Mouse (Mus musculus) natural killer cell, adult 2 months (primary cell): ENCODE measurements around the gene Fam214b.

ENCODE experiments used
- DNase-seq, 2 experiments: peaks; one replicate each; pipeline ENCODE4 v3.0.0; 2022; ENCODE audit warnings: low spot score in 2 of 2

The Fam214b gene

DNA sequence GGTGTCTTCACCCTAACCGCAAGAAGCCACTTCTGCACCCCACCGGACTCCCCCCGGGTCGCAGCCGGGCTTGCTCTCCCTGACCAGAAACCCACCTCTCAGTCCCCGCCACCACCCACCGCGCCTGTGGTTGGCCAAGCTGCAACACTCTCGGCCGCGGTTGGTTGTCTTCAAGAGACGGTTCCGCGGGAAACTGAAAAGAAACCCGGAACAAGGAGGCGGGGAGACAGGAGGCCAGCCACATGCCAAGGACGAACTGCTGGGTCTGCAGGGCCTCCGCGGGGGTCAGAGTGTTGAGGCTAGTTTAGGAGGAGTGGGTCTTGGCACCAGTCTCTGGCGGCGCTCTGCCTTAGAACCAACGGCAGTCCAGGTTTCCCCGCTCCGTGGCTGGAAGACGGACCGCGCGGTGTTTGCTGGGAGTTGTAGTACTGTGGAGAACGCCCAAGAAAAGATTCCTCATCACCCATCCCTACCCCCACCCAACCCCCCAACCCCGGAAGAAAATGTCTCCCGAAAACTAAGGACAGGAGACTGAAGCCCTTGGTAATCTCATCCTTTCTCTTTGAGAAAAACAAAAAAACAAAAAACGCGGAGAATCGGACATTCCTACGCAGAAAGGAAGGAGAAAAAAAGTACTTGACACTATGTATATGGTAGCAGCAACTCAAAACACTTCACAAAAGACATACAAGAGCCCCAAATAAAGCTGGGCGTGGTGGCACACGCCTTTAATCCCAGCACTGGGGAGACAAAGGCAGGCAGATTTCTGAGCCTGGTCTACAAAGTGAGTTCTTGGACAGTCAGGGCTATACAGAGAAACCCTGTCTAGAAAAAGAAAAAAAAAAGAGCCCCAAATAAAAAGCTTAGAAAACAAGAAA is 35.6 kb downstream of the Fam214b start, which contains the start of gene Fancg:
Gene Fancg, minus strand, starts transcription at position 346 of the 878 bp plus-strand sequence.
- peak; percentile 56 to 57 for DNase-seq

GRCm38 (mm10) chr4:43005765-43006164 is 40.3 kb downstream of the Fam214b start:
- peak; percentile 25 to 43 for DNase-seq

DNA sequence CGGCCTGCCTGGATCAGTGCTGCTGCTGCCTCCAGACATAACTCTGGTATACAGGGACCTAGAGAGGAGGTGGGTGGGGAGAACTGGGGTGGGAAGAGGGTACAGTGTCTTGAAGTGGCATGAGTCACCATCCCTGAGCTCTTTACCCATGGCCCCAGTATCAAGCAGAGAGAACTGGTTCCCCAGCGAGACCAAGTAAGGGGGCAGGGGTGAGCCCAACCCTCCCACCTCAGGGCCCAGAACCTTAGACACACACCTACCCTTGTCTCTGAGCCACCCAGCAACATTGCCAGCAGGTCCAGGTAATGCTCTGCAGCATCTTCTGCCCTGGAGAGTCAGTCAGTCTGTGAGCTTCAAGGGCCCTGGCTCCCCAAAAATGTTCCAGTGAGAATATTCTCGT is 41.1 kb downstream of the Fam214b start:
- DNase-seq, result no peak

DNA sequence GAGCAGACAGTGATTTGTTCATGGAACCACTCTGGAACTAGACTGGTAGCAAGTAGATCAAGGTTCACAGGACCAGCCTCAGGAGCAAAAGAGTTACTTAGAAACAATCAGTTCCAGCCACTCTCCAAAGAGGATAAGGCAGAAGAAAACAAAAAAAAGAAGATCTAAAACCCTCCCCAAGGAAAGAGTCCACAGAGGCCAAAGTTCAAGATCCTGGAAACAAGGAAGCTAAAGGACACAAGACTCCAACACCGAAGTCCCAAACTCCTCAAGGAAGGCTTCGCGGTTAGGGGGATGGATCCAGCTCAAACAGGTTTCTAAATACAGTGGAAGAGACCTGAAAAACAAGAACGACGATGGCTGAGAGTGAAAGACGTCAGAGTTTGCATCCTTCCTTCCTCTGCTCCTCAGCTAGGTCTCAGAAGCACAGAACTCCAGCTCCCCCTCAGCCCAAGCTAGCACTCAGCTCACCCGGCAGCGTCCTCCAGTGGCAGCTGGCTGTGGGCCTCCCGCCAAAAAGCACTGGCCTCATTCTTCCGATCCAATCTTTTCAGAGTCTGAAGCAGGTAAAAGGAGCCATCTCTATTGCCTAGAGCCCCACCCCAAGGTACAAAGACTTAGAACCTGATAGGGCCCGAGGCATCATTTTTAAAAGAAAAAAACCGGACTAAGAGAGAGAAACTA is 43.1 kb downstream of the Fam214b start:
- no peak for DNase-seq

GRCm38 (mm10) chr4:43001272-43001671 is 44.7 kb downstream of the Fam214b start:
- no peak for DNase-seq

DNA sequence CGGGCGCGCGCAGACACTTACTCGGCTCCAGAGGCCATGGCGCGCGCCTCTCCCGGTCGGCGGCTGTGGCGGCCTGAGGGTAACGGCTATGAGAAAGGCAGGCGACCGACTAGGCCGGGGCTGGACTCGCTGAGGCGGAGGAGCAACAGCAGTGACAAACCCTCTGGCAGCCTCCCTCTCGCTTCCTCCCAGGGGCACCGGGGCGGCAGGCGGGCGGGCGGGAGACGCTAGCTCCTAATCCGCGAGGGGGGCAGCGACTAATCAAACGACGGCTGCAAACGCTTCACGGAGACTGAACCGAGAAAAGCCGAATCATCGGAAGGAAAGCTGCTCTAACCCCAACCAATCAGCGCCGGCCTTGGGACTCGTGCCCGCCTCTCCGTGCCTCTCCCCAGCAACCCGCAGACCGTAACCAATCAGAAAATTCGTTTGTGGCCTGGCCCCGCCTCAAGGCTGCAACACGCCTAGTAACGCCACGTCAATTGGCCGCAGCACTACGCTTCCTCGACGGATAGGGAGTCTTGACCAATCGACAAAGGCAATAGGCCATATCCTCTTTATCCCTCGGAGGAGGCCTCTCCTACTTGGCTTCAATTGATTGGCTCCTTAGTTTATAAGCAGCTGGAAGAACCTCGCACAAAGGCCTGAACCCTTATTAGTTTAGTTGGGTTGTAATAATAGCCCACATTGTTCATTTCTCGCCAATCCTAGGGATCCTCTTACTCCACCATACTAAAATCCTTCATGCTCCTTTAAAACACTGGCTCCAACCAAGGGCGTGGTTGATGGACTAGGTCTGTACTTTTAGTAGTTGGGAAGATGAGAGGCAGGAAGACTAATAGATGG is 45.7 kb downstream of the Fam214b start, which contains the start of gene Vcp:
Gene Vcp, minus strand, starts transcription at position 367 of the 846 bp plus-strand sequence.
- peak; percentile 99 for DNase-seq

- peak; percentile 59 to 63 for DNase-seq
Measured at GRCm38 (mm10) chr4:42999451-43000140, 46.4 kb downstream of the Fam214b start.

- DNase-seq, result no peak
Measured at GRCm38 (mm10) chr4:42998022-42998421, 48.0 kb downstream of the Fam214b start.

- DNase-seq, result no peak
Measured at GRCm38 (mm10) chr4:42988296-42988695, 57.7 kb downstream of the Fam214b start.
